Mouse (Mus musculus): ENCODE results near the gene Aoah. TPM values are rescaled to one million over a fixed set of nuclear protein-coding genes. Genes with fewer than 3 reads are reported as not detected.

The Aoah gene
- polyA plus RNA-seq, 1 experiment from 2014 or later, result 86.0 TPM

DNA sequence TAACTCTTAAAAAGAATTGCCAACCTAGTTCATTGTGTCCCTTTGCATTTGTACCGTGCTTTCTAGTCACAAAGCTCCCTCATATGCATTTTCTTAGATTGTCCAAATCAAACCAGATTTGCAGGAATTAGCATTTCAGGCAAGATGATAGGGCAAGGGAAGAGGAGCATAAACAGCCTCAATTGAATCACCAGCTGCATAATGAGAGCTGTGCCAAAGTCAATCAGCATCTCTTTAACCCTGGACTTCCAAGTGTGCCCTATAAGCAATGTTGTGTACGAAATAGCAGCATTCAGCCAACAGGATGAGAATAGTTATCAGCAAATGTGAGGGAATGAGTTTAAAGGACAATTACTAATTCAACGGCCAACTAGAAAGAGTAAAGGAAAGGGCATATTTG is 169.2 kb downstream of the Aoah start:
- 96% methylated on average over 3 of the region's 3 CpGs for WGBS (ENCODE audit: missing documents)
- no peak overlapping the region for H3K4me3 ChIP-seq (ENCODE audit: inconsistent target)
- peaks cover 18% of the 10 kb centered on the region; the same call in 1 of the 2 replicates for H3K36me3 ChIP-seq (ENCODE audit: inconsistent target)
- H3K27ac ChIP-seq, result no peak overlapping the region
- H3K79me2 ChIP-seq (ENCODE audit: inconsistent target), result no peaks in the 10 kb centered on the region

DNA sequence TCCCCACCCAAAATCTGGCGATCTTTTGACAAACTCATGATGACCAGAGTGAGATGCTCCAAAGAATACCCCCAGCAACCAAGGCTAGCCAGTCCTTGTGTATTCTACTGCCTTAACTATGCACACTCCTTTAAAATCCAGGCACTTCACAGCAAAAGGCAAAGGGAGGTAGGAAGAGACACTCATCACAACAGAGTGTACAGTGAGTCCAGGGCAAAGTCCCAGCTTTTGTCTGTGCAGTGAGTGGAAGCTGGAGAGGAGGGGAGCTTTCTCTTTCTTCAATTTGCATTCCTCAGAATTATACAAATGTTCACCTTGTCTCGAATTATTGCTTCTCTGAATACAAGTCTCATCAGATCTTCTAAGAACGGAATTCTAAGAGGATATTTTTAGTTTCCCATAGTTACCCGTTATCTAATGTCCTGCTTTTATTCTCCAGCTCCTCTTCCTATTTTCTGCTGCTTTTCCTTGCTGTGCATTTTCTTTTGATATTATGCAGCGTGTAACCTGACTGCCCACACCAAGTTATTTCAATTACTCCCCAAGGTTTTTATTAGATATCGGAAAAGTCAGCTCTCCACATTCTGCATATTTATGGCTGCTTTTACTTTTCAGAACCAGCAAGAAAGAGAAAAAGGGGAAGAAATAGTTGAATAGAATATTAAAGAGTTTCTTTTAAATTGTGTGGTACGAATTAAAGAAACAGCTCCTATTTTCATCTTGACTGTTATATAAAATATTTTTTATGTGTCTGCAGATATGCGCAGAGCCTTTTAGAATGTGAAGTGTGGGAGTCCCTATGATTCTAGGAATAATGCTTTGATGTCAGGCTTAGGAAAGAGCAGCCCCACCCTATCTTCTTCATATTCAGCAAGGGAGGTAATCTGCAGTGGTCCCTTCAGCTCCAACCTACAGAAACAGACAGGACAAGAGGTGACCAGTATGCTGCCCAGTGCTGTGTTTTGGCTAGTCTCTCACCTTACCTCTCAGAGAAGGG is 187.6 kb downstream of the Aoah start:
- no peaks in the 10 kb centered on the region for H3K79me2 ChIP-seq (ENCODE audit: inconsistent target)
- no peak overlapping the region for H3K4me3 ChIP-seq (ENCODE audit: inconsistent target)
- WGBS (ENCODE audit: missing documents), result 99% methylated on average over 8 of the region's 8 CpGs

DNA sequence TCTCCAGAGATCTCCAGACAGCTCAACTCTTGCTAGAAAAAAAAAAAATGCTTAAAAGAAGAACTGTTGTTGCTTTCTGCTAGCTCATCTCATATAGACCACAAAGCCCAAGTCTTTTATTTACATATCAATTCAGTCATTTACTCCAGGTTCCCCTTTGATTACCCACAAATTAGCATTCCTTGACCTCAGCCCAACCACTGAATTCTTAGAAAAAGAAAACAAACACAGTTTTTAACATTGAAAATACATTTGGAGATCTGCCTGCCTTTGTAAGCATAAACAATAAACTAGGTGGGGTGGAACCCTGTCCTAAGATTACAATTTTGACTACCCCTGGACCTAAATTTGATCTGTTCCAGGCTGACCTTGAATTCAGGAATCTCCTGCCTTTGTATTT is 191.6 kb downstream of the Aoah start:
- Histone ChIP-seq H3K79me2 (ENCODE audit: inconsistent target) (no peaks in the 10 kb centered on the region), H3K4me3 (ENCODE audit: inconsistent target) (no peak overlapping the region), H3K27ac (no peak overlapping the region), H3K36me3 (ENCODE audit: inconsistent target) (peaks cover 44% of the 10 kb centered on the region)

More for the DNA sequence above, 187.6 kb downstream of the Aoah start:
- Histone ChIP-seq H3K27ac (no peak overlapping the region), H3K36me3 (ENCODE audit: inconsistent target) (peaks cover 60% of the 10 kb centered on the region)

GRCm38 (mm10) chr13:20985961-20986360 is 192.0 kb downstream of the Aoah start:
- Histone ChIP-seq H3K27ac (no peak overlapping the region), H3K36me3 (ENCODE audit: inconsistent target) (peaks cover 39% of the 10 kb centered on the region), H3K4me3 (ENCODE audit: inconsistent target) (no peak overlapping the region), H3K79me2 (ENCODE audit: inconsistent target) (no peaks in the 10 kb centered on the region)

DNA sequence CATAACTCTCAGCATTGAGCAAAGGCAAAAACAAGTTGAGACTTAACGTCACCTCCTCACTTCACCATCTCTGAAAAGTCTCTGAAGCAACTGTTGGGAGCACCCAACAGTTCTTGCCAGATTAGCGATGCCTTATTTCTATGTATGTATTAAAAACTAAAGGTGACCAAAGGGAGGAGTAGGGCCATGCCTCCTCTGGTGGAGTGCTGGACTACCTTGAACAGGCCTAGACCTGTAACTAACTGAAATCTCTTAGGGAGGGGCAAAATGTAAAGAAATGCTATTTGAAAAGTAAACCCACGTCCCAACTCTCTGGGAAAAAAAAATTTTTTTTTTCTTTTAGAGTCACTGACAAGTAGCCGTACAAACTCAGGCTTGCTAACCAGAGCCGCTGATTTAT is 211.3 kb downstream of the Aoah start:
- no peaks in the 10 kb centered on the region for H3K79me2 ChIP-seq (ENCODE audit: inconsistent target)
- peaks cover 72% of the 10 kb centered on the region for H3K36me3 ChIP-seq (ENCODE audit: inconsistent target)
- 96% methylated on average over 5 of the region's 5 CpGs for whole genome bisulfite sequencing (ENCODE audit: missing documents)
- no peak overlapping the region for H3K4me3 ChIP-seq (ENCODE audit: inconsistent target)
- H3K27ac ChIP-seq, result no peak overlapping the region

DNA sequence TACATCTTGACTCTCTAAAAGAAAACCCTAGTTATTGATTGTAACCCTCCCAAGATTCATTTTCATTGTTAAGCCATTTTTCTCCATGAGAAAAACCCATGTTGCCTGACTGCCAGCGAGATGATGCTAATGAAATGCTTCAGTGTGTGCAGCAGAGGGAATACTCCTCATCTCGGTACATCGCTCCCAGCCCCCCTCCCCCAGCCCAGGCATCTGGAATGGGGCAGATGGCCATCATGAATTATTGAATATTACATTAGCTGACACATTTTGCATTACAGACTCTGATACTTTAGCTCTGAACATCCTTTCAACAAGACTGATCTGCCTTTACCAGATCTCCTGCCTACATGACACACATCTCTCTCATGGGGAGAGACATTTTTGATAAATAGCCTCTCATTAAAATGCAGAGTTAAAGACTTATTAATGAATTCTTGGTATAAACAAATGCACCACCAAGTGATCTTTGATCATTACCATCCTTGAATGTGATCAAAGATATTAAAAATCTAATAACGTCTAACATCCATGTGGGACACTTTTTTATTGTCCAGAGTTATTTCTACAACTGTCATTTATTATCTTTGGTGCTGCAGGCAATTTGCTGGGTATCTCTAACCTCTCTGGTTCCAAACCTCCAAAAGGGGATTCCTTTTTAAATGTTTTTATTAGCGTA is 211.9 kb downstream of the Aoah start:
- WGBS (ENCODE audit: missing documents), result 91% methylated on average over 5 of the region's 5 CpGs
- Histone ChIP-seq H3K4me3 (ENCODE audit: inconsistent target) (no peak overlapping the region), H3K79me2 (ENCODE audit: inconsistent target) (no peaks in the 10 kb centered on the region), H3K27ac (no peak overlapping the region), H3K36me3 (ENCODE audit: inconsistent target) (peaks cover 72% of the 10 kb centered on the region)

- Histone ChIP-seq H3K4me3 (ENCODE audit: inconsistent target) (no peak overlapping the region), H3K79me2 (ENCODE audit: inconsistent target) (no peaks in the 10 kb centered on the region), H3K27ac (no peak overlapping the region), H3K36me3 (ENCODE audit: inconsistent target) (peaks cover 72% of the 10 kb centered on the region)
- WGBS (ENCODE audit: missing documents), result 92% methylated on average over 4 of the region's 4 CpGs
Observed at GRCm38 (mm10) chr13:21006321-21006653, 212.4 kb downstream of the Aoah start.

DNA sequence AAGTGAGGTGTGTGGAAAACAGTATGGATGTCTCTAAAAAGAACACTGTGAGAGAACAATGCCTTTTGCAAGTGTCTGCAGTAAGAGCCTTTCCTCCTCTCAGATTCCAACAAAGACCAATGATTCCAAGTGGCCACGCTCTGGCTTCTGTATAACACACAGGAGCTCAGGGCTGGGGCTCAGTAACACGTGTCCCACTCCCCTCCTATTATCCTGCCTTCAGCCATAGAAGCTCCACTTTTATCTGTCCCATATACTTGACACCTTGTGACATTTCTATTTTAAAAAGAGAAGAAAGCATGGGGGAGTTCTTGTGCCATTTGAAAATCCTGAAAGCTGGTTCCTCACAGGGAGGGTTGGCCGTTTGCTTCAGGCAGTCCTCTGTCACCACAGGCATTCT is 219.7 kb downstream of the Aoah start:
- Histone ChIP-seq H3K36me3 (ENCODE audit: inconsistent target) (peaks cover 55% of the 10 kb centered on the region), H3K27ac (no peak overlapping the region), H3K4me3 (ENCODE audit: inconsistent target) (no peak overlapping the region), H3K79me2 (ENCODE audit: inconsistent target) (no peaks in the 10 kb centered on the region)
- 89% methylated on average over 2 of the region's 3 CpGs for WGBS (ENCODE audit: missing documents)

GRCm38 (mm10) chr13:21024831-21025230 is 230.9 kb downstream of the Aoah start:
- Histone ChIP-seq H3K4me3 (ENCODE audit: inconsistent target) (no peak overlapping the region), H3K27ac (no peak overlapping the region), H3K79me2 (ENCODE audit: inconsistent target) (no peaks in the 10 kb centered on the region), H3K36me3 (ENCODE audit: inconsistent target) (peaks cover 21% of the 10 kb centered on the region)
- whole genome bisulfite sequencing (ENCODE audit: missing documents), result 88% methylated on average over 5 of the region's 5 CpGs

GRCm38 (mm10) chr13:21033176-21033575 is 239.3 kb downstream of the Aoah start:
- 84% methylated on average over 3 of the region's 3 CpGs for WGBS (ENCODE audit: missing documents)
- Histone ChIP-seq H3K27ac (no peak overlapping the region), H3K79me2 (ENCODE audit: inconsistent target) (no peaks in the 10 kb centered on the region), H3K4me3 (ENCODE audit: inconsistent target) (no peak overlapping the region), H3K36me3 (ENCODE audit: inconsistent target) (no peaks in the 10 kb centered on the region)

DNA sequence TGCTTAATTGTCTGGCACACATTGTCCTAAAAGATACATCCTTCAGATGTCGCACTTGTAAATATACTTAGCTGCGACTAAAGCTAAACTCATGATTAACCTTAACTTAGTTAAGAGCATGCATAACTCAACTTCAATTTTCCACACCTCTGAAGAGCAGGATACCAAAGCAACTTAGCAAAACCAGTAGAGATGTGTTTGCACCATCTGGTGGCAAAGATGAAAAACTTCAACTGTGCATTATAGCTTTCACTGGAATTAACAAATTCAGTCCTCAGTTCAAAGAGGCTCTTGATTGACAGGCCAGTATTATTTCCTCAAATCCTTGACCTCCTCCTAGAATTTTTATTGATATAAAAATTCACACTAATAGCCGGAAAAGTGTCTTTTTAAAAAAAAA is 241.1 kb downstream of the Aoah start:
- WGBS (ENCODE audit: missing documents), result 86% methylated on average over 3 of the region's 3 CpGs
- Histone ChIP-seq H3K36me3 (ENCODE audit: inconsistent target) (no peaks in the 10 kb centered on the region), H3K4me3 (ENCODE audit: inconsistent target) (no peak overlapping the region), H3K27ac (no peak overlapping the region), H3K79me2 (ENCODE audit: inconsistent target) (no peaks in the 10 kb centered on the region)

GRCm38 (mm10) chr13:21035981-21036380 is 242.1 kb downstream of the Aoah start:
- H3K36me3 ChIP-seq (ENCODE audit: inconsistent target), result no peaks in the 10 kb centered on the region
- no peak overlapping the region for H3K27ac ChIP-seq
- no peaks in the 10 kb centered on the region for H3K79me2 ChIP-seq (ENCODE audit: inconsistent target)
- no peak overlapping the region for H3K4me3 ChIP-seq (ENCODE audit: inconsistent target)

GRCm38 (mm10) chr13:21040589-21041199 is 246.8 kb downstream of the Aoah start:
- WGBS (ENCODE audit: missing documents), result 92% methylated on average over 2 of the region's 2 CpGs
- Histone ChIP-seq H3K79me2 (ENCODE audit: inconsistent target) (no peaks in the 10 kb centered on the region), H3K27ac (no peak overlapping the region), H3K36me3 (ENCODE audit: inconsistent target) (no peaks in the 10 kb centered on the region), H3K4me3 (ENCODE audit: inconsistent target) (no peak overlapping the region)

DNA sequence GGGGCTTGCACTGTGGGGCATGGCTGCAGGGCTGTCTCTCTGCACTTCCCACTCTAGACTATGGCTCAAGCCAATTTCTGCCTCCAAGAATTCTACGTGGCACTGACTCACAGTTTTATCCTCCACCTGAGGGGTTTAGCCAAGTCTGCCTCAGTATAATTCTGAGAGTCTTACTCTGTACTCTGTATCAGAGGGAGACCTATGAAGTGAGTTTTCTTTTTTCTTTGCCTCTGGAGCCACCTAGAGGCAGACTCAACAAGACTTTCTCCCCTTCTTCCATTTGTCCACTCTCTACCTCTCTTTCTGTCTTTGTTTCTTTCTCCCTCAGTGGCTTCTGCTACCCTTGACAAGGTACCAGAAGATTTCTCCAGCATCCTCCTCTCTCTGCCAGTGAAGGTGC is 256.2 kb downstream of the Aoah start:
- Histone ChIP-seq H3K27ac (no peak overlapping the region), H3K4me3 (ENCODE audit: inconsistent target) (no peak overlapping the region), H3K36me3 (ENCODE audit: inconsistent target) (no peaks in the 10 kb centered on the region), H3K79me2 (ENCODE audit: inconsistent target) (no peaks in the 10 kb centered on the region)
- WGBS (ENCODE audit: missing documents), result 67% methylated on average over 1 of the region's 1 CpGs

- Histone ChIP-seq H3K27ac (no peak overlapping the region), H3K4me3 (ENCODE audit: inconsistent target) (no peak overlapping the region), H3K36me3 (ENCODE audit: inconsistent target) (no peaks in the 10 kb centered on the region), H3K79me2 (ENCODE audit: inconsistent target) (no peaks in the 10 kb centered on the region)
- WGBS (ENCODE audit: missing documents), result 80% methylated on average over 2 of the region's 2 CpGs
Observed at GRCm38 (mm10) chr13:21066021-21066420, 272.1 kb downstream of the Aoah start.

Measured in macrophage (primary cell).